In genomic region chr16:14306451-14306850, GRCm38 (mm10) we compare ENCODE assay signal across 32 mouse cellular contexts. TPM values are rescaled to one million over a fixed set of nuclear protein-coding genes. Genes with fewer than 3 reads are reported as not detected.
A peak's percentile ranks its signal among the peaks of the same experiment; 100 is the strongest.
DNase-seq lines count a peak whose midpoint lies in the region; ATAC-seq and TF ChIP-seq lines count a peak whose summit lies in the region.
"Had no signal": no experiment of that assay in that cellular context is flagged by ENCODE, and none has a peak within 500 bp of the region (broad histone marks: within the 10 kb centered on the region; RNA-seq: fewer than 3 reads in every experiment).

No protein-coding gene starts in this region.

- no peak overlapping the region for H3K4me3 ChIP-seq in liver, embryonic 14.5 days (ENCODE audit: insufficient read depth in 1 of 2, low read depth in 2 of 2, low read length in 2 of 2)
- H3K4me3 ChIP-seq in liver, embryonic 11.5 days (ENCODE audit: low read depth, low read length): no peak overlapping the region
- H3K4me3 ChIP-seq in liver, embryonic 15.5 days (replicated peaks): no peak overlapping the region
- H3K4me3 ChIP-seq: embryonic facial prominence, embryonic 10.5 days; embryonic facial prominence, embryonic 13.5 days; erythroblast, embryonic 14.5 days; gastrocnemius, adult 2 months; heart, embryonic 12.5 days; heart, embryonic 15.5 days had no signal

- no peak for ATAC-seq in liver, embryonic 14.5 days (ENCODE audit: insufficient read depth)
- ATAC-seq in liver, embryonic 11.5 days (replicated peaks; ENCODE audit: low FRiP score): no peak
- no peak for ATAC-seq in liver, embryonic 15.5 days (ENCODE audit: insufficient read depth)
- ATAC-seq: forebrain, embryonic 14.5 days; forebrain, postnatal 0 days; hindbrain, postnatal 0 days; inflammation-experienced regulatory T-cells, adult 6 months; intestine, embryonic 16.5 days had no signal

- H3K9me3 ChIP-seq in liver, embryonic 14.5 days (ENCODE audit: control insufficient read depth, low read length): no peaks in the 10 kb centered on the region
- H3K9me3 ChIP-seq in liver, embryonic 11.5 days (ENCODE audit: control insufficient read depth, low read length): no peaks in the 10 kb centered on the region
- no peaks in the 10 kb centered on the region for H3K9me3 ChIP-seq in liver, embryonic 15.5 days (replicated peaks)
- H3K9me3 ChIP-seq: embryonic facial prominence, embryonic 10.5 days; embryonic facial prominence, embryonic 13.5 days; heart, embryonic 12.5 days; heart, embryonic 15.5 days had no signal

- DNase-seq in heart, adult 11 months: peak; percentile 71
- no peak for DNase-seq in heart, postnatal 25 days (ENCODE audit: low spot score)
- DNase-seq in liver, embryonic 14.5 days (ENCODE audit: low read depth in 3 of 3, low spot score in 3 of 3): no peak
- no peak for DNase-seq in liver, embryonic 11.5 days (ENCODE audit: low spot score)
- DNase-seq in lung, adult 18-20 months: no peak
- DNase-seq: adrenal gland, adult 2 months; adrenal gland, postnatal 14 days; B cell, adult 2 months; cerebellum, adult 11-12 months; cerebellum, adult 8-10 months; cerebellum, postnatal 10 days; cerebellum, postnatal 36 days; embryo, embryonic 11 days; forebrain, postnatal 0 days; gastrocnemius, adult 2 months; gastrocnemius, postnatal 14 days; heart, adult 18-20 months; heart, postnatal 10 days; heart, postnatal 4 days had no signal

- no peaks in the 10 kb centered on the region for H3K27me3 ChIP-seq in liver, embryonic 14.5 days (ENCODE audit: control insufficient read depth, insufficient read depth, low read length)
- H3K27me3 ChIP-seq in liver, embryonic 11.5 days (replicated peaks; ENCODE audit: control insufficient read depth, insufficient read depth, low read length): no peaks in the 10 kb centered on the region
- no peaks in the 10 kb centered on the region for H3K27me3 ChIP-seq in liver, embryonic 15.5 days
- H3K27me3 ChIP-seq: CH12.LX; embryonic facial prominence, embryonic 13.5 days; heart, embryonic 12.5 days; heart, embryonic 15.5 days had no signal

- 91% methylated on average over 1 of the region's 1 CpGs for WGBS in liver, embryonic 14.5 days (ENCODE audit: insufficient replicate concordance)
- WGBS in liver, embryonic 11.5 days: 89% methylated on average over 1 of the region's 1 CpGs
- 76% methylated on average over 1 of the region's 1 CpGs for WGBS in liver, embryonic 15.5 days (ENCODE audit: insufficient replicate concordance)

- peaks cover 25% of the 10 kb centered on the region for H3K36me3 ChIP-seq in liver, embryonic 14.5 days (replicated peaks; ENCODE audit: control insufficient read depth, insufficient read depth, low read depth)
- H3K36me3 ChIP-seq in liver, embryonic 11.5 days (ENCODE audit: control insufficient read depth, insufficient read depth, low read length): peaks cover 6% of the 10 kb centered on the region
- peaks cover 50% of the 10 kb centered on the region for H3K36me3 ChIP-seq in liver, embryonic 15.5 days (replicated peaks)

- TF ChIP-seq CTCF in liver, embryonic 14.5 days (IDR thresholded peaks at IDR 0.05; ENCODE audit: low read depth): no peak

- peaks cover 40 to 43% of the 10 kb centered on the region in 2 experiments for H3K4me1 ChIP-seq in liver, embryonic 14.5 days (replicated peaks; ENCODE audit: control insufficient read depth in 2 of 2, insufficient read depth in 2 of 2, low read length in 1 of 2)
- H3K4me1 ChIP-seq in liver, embryonic 11.5 days (replicated peaks; ENCODE audit: control insufficient read depth, insufficient read depth, low read length): peaks cover 24% of the 10 kb centered on the region
- H3K4me1 ChIP-seq in liver, embryonic 15.5 days (replicated peaks): peaks cover 50% of the 10 kb centered on the region
- H3K4me1 ChIP-seq: embryonic facial prominence, embryonic 10.5 days; embryonic facial prominence, embryonic 13.5 days; heart, embryonic 15.5 days had no signal

- intact Hi-C loops in heart, postnatal 25 days (cut with DNase I): no loop called here

- H3K27ac ChIP-seq in liver, embryonic 14.5 days: no peak overlapping the region; the same call in 1 of the 2 replicates
- H3K27ac ChIP-seq in liver, embryonic 11.5 days (ENCODE audit: low read depth, low read length): no peak overlapping the region; the same call in 1 of the 2 replicates
- H3K27ac ChIP-seq in liver, embryonic 15.5 days (replicated peaks): peak overlapping the region; percentile 4; the same call in 1 of the 2 replicates
- H3K27ac ChIP-seq: embryonic facial prominence, embryonic 10.5 days; embryonic facial prominence, embryonic 13.5 days; gastrocnemius, adult 2 months; heart, embryonic 15.5 days; hindbrain, embryonic 14.5 days; hindbrain, postnatal 0 days had no signal

- no peak overlapping the region for H3K4me2 ChIP-seq in liver, embryonic 14.5 days (ENCODE audit: low read depth)
- no peak overlapping the region for H3K4me2 ChIP-seq in liver, embryonic 11.5 days
- H3K4me2 ChIP-seq in liver, embryonic 15.5 days: no peak overlapping the region
- H3K4me2 ChIP-seq: embryonic facial prominence, embryonic 13.5 days; heart, embryonic 12.5 days; heart, embryonic 15.5 days; hindbrain, embryonic 14.5 days had no signal

- TF ChIP-seq EP300 in liver, embryonic 14.5 days (IDR thresholded peaks at IDR 0.05; ENCODE audit: low read depth): no peak

- H3K9ac ChIP-seq in liver, embryonic 14.5 days (replicated peaks): 0 out of 2 replicates have a peak overlapping the region, but pooled peaks have one; percentile 3
- H3K9ac ChIP-seq in liver, embryonic 11.5 days (ENCODE audit: low read depth, low read length): no peak overlapping the region
- no peak overlapping the region for H3K9ac ChIP-seq in liver, embryonic 15.5 days
- H3K9ac ChIP-seq: embryonic facial prominence, embryonic 13.5 days; forebrain, postnatal 0 days; heart, embryonic 12.5 days; heart, embryonic 15.5 days; hindbrain, embryonic 14.5 days had no signal

RNA-seq across cellular contexts. Expression of gene Fopnl, which starts 10.8 kb away (rescaled TPM):
- 10 to 100 TPM; 60.0 to 63.6 TPM for total RNA-seq in heart, postnatal 25 days (2021)
- 18.5 and 23.7 TPM in 2 replicates for polyA plus RNA-seq in liver, embryonic 14.5 days (2012; rRNA removed)
- polyA plus RNA-seq in liver, embryonic 14.5 days (2014; fragmentation: Nextera tagmentation; extraction: Ambion mirVana): 66.6 and 72.4 TPM in 2 replicates
- 106 and 107 TPM in 2 replicates for polyA plus RNA-seq in liver, embryonic 11.5 days (2014; fragmentation: Nextera tagmentation; extraction: Ambion mirVana)
- polyA plus RNA-seq in liver, embryonic 15.5 days (2015; fragmentation: Nextera tagmentation; extraction: Ambion mirVana): 58.9 and 62.8 TPM in 2 replicates

RNA-seq across cellular contexts. Expression of gene Myh11, which starts 15.3 kb away (rescaled TPM):
- total RNA-seq in heart, postnatal 25 days (2021): 10 to 100 TPM; 19.5 to 30.0 TPM
- 0.41 and 0.46 TPM in 2 replicates for polyA plus RNA-seq in liver, embryonic 14.5 days (2012; rRNA removed)
- 0.24 and 0.32 TPM in 2 replicates for polyA plus RNA-seq in liver, embryonic 14.5 days (2014; fragmentation: Nextera tagmentation; extraction: Ambion mirVana)
- 0.84 and 0.90 TPM in 2 replicates for polyA plus RNA-seq in liver, embryonic 11.5 days (2014; fragmentation: Nextera tagmentation; extraction: Ambion mirVana)
- 0.68 and 0.93 TPM in 2 replicates for polyA plus RNA-seq in liver, embryonic 15.5 days (2015; fragmentation: Nextera tagmentation; extraction: Ambion mirVana)
- total RNA-seq: MEL had no signal

RNA-seq across cellular contexts. Expression of gene Abcc1, which starts 54.9 kb away (rescaled TPM):
- 10 to 100 TPM; 19.0 to 26.9 TPM for total RNA-seq in heart, postnatal 25 days (2021)
- polyA plus RNA-seq in liver, embryonic 14.5 days (2012; rRNA removed): 1.9 and 2.4 TPM in 2 replicates
- polyA plus RNA-seq in liver, embryonic 14.5 days (2014; fragmentation: Nextera tagmentation; extraction: Ambion mirVana): 1.9 and 3.0 TPM in 2 replicates
- polyA plus RNA-seq in liver, embryonic 11.5 days (2014; fragmentation: Nextera tagmentation; extraction: Ambion mirVana): 9.8 and 10.0 TPM in 2 replicates
- 2.2 and 2.3 TPM in 2 replicates for polyA plus RNA-seq in liver, embryonic 15.5 days (2015; fragmentation: Nextera tagmentation; extraction: Ambion mirVana)
